Mouse (Mus musculus) CH12.LX (cell line): ENCODE results near the gene Primpol. TPM values are rescaled to one million over a fixed set of nuclear protein-coding genes. Genes with fewer than 3 reads are reported as not detected.

ENCODE experiments used
- DNase-seq: peaks from one replicate; pipeline ENCODE4 v3.0.0-alpha.2; 2013; ENCODE audit errors: extremely low read depth
- H3K27ac ChIP-seq: 2 replicates; pipeline ENCODE4 v1.5.1; 2012; ENCODE audit warnings: low read depth, mild to moderate bottlenecking, control low read depth, moderate library complexity; ENCODE audit not compliant: insufficient read depth
- H3K27me3 ChIP-seq: replicated peaks from 2 replicates; pipeline ENCODE3; 2012; ENCODE audit warnings: inconsistent platforms
- H3K36me3 ChIP-seq, 2 experiments: replicated peaks in 1 of 2; 2 replicates each; pipeline versions ENCODE3 to v1.6.1; 2012; ENCODE audit warnings: inconsistent platforms in 1 of 2, low read length in 1 of 2, mild to moderate bottlenecking in 1 of 2, mixed read lengths in 1 of 2, moderate library complexity in 1 of 2; ENCODE audit not compliant: control insufficient read depth in 1 of 2, insufficient read depth in 1 of 2
- H3K4me1 ChIP-seq, 2 experiments: 2 replicates each; pipeline ENCODE4 v1.6.1; 2012; ENCODE audit warnings: inconsistent platforms in 1 of 2, moderate library complexity in 1 of 2; ENCODE audit not compliant: insufficient read depth in 2 of 2, control insufficient read depth in 1 of 2
- H3K4me2 ChIP-seq: 2 replicates; pipeline ENCODE4 v1.6.1; 2012; ENCODE audit warnings: low read depth, mild to moderate bottlenecking, control low read depth; ENCODE audit not compliant: poor library complexity, insufficient read depth, severe bottlenecking
- H3K4me3 ChIP-seq, 3 experiments: fragments of 150-350 bp in 1 of 3; sonication (generic) in 1 of 3; replicated peaks in 1 of 3; 2 replicates each; pipeline versions ENCODE3 to v1.5.1; 2011 to 2012; ENCODE audit warnings: low read depth in 2 of 3, low read length in 2 of 3, mild to moderate bottlenecking in 2 of 3, moderate library complexity in 2 of 3, control low read depth in 1 of 3, improper control_type of control experiment in 1 of 3, inconsistent platforms in 1 of 3, mixed read lengths in 1 of 3; ENCODE audit not compliant: poor library complexity in 1 of 3
- H3K79me2 ChIP-seq: replicated peaks from 2 replicates; pipeline ENCODE4 v1.6.1; 2012; ENCODE audit warnings: mild to moderate bottlenecking, moderate library complexity; ENCODE audit not compliant: control insufficient read depth, poor library complexity, insufficient read depth, severe bottlenecking; ENCODE audit errors: extremely low read depth
- H3K9ac ChIP-seq: 2 replicates; pipeline ENCODE4 v1.6.1; 2012; ENCODE audit warnings: low read depth, mild to moderate bottlenecking, control low read depth, moderate library complexity; ENCODE audit not compliant: insufficient read depth
- H3K9me3 ChIP-seq: replicated peaks from 2 replicates; pipeline ENCODE3; 2012; ENCODE audit warnings: low read length, inconsistent platforms, mixed read lengths
- BHLHE40 ChIP-seq: IDR thresholded peaks from 2 replicates; pipeline ENCODE4 v1.6.1; 2011; ENCODE audit warnings: mild to moderate bottlenecking, low read depth, low read length, improper control_type of control experiment
- CHD1 ChIP-seq: IDR thresholded peaks from 2 replicates; pipeline ENCODE4 v1.6.1; 2012; ENCODE audit warnings: low read depth, low read length, improper control_type of control experiment, inconsistent platforms
- CHD2 ChIP-seq: IDR thresholded peaks from 2 replicates; pipeline ENCODE4 v1.6.1; 2011; ENCODE audit warnings: low read length, improper control_type of control experiment
- CTCF ChIP-seq, 2 experiments: IDR thresholded peaks in 1 of 2; conservative IDR thresholded peaks in 1 of 2; 2 replicates each; pipeline ENCODE4 v1.5.1; 2011 to 2012; ENCODE audit warnings: low read depth in 2 of 2, low read length in 2 of 2, improper control_type of control experiment in 1 of 2, inconsistent platforms in 1 of 2, mild to moderate bottlenecking in 1 of 2, moderate library complexity in 1 of 2
- E2F4 ChIP-seq: IDR thresholded peaks from 2 replicates; pipeline ENCODE4 v1.6.1; 2011; ENCODE audit warnings: low read depth, low read length, improper control_type of control experiment; ENCODE audit not compliant: insufficient replicate concordance
- ELF1 ChIP-seq: IDR thresholded peaks from 2 replicates; pipeline ENCODE4 v1.6.1; 2014; ENCODE audit warnings: low read depth, mild to moderate bottlenecking, inconsistent platforms, low read length, improper control_type of control experiment
- EP300 ChIP-seq: IDR thresholded peaks from 2 replicates; pipeline ENCODE4 v1.6.1; 2011; ENCODE audit warnings: low read length, improper control_type of control experiment
- ETS1 ChIP-seq: conservative IDR thresholded peaks from 2 replicates; pipeline ENCODE4 v1.6.1; 2012; ENCODE audit warnings: low read depth, mild to moderate bottlenecking, inconsistent platforms, low read length, improper control_type of control experiment, moderate library complexity
- GABPA ChIP-seq: IDR thresholded peaks from 2 replicates; pipeline ENCODE4 v1.6.1; 2012; ENCODE audit warnings: low read depth, low read length, improper control_type of control experiment, inconsistent platforms; ENCODE audit not compliant: insufficient replicate concordance
- HCFC1 ChIP-seq: IDR thresholded peaks from 2 replicates; pipeline ENCODE4 v1.6.1; 2012; ENCODE audit warnings: low read depth, mild to moderate bottlenecking, inconsistent platforms, low read length, improper control_type of control experiment
- IRF4 ChIP-seq: IDR thresholded peaks from 2 replicates; pipeline ENCODE4 v1.6.1; 2014; ENCODE audit warnings: low read depth, mild to moderate bottlenecking, inconsistent platforms, low read length, improper control_type of control experiment
- JUND ChIP-seq: conservative IDR thresholded peaks from 2 replicates; pipeline ENCODE4 v1.6.1; 2011; ENCODE audit warnings: low read depth, low read length, improper control_type of control experiment
- KAT2A ChIP-seq: IDR thresholded peaks from 2 replicates; pipeline ENCODE4 v1.6.1; 2012; ENCODE audit warnings: low read length, improper control_type of control experiment, inconsistent platforms; ENCODE audit not compliant: insufficient replicate concordance
- MAFK ChIP-seq: IDR thresholded peaks from 2 replicates; pipeline ENCODE4 v1.6.1; 2011; ENCODE audit warnings: low read length, improper control_type of control experiment; ENCODE audit not compliant: insufficient replicate concordance
- MAX ChIP-seq: IDR thresholded peaks from 2 replicates; pipeline ENCODE4 v1.6.1; 2011; ENCODE audit warnings: low read length, improper control_type of control experiment
- MEF2A ChIP-seq: IDR thresholded peaks from 2 replicates; pipeline ENCODE4 v1.6.1; 2014; ENCODE audit warnings: low read depth, mild to moderate bottlenecking, inconsistent platforms, low read length, improper control_type of control experiment, borderline replicate concordance
- MXI1 ChIP-seq: IDR thresholded peaks from 2 replicates; pipeline ENCODE4 v1.6.1; 2011; ENCODE audit warnings: mild to moderate bottlenecking, low read depth, low read length, improper control_type of control experiment
- MYC ChIP-seq: IDR thresholded peaks from 2 replicates; pipeline ENCODE4 v1.6.1; 2011; ENCODE audit warnings: low read depth, mild to moderate bottlenecking, improper control_type of control experiment, low read length
- NELFE ChIP-seq: IDR thresholded peaks from 2 replicates; pipeline ENCODE4 v1.6.1; 2011; ENCODE audit warnings: low read depth, low read length, improper control_type of control experiment
- POLR2A ChIP-seq: IDR thresholded peaks from 2 replicates; pipeline ENCODE4 v1.6.1; 2011; ENCODE audit warnings: low read depth, mild to moderate bottlenecking, improper control_type of control experiment, low read length
- POLR2AphosphoS2 ChIP-seq: IDR thresholded peaks from 2 replicates; pipeline ENCODE4 v1.6.1; 2011; ENCODE audit warnings: low read depth, low read length, improper control_type of control experiment
- RCOR1 ChIP-seq: conservative IDR thresholded peaks from 2 replicates; pipeline ENCODE4 v1.6.1; 2012; ENCODE audit warnings: low read depth, mild to moderate bottlenecking, inconsistent platforms, low read length, improper control_type of control experiment
- SIN3A ChIP-seq: IDR thresholded peaks from 2 replicates; pipeline ENCODE4 v1.6.1; 2012; ENCODE audit warnings: low read length, improper control_type of control experiment, inconsistent platforms
- SMC3 ChIP-seq: IDR thresholded peaks from 2 replicates; pipeline ENCODE4 v1.6.1; 2011; ENCODE audit warnings: low read depth, low read length, improper control_type of control experiment
- USF1 ChIP-seq: IDR thresholded peaks from 2 replicates; pipeline ENCODE4 v1.6.1; 2014; ENCODE audit warnings: low read depth, mild to moderate bottlenecking, inconsistent platforms, low read length, improper control_type of control experiment
- ZC3H11A ChIP-seq: IDR thresholded peaks from 2 replicates; pipeline ENCODE4 v1.6.1; 2012; ENCODE audit warnings: low read depth, mild to moderate bottlenecking, inconsistent platforms, low read length, improper control_type of control experiment
- ZKSCAN1 ChIP-seq: IDR thresholded peaks from 2 replicates; pipeline ENCODE4 v1.6.1; 2012; ENCODE audit warnings: low read depth, inconsistent platforms, low read length, improper control_type of control experiment, borderline replicate concordance
- ZMIZ1 ChIP-seq: IDR thresholded peaks from 2 replicates; pipeline ENCODE4 v1.6.1; 2012; ENCODE audit warnings: low read depth, mild to moderate bottlenecking, inconsistent platforms, low read length, improper control_type of control experiment
- ZNF384 ChIP-seq: IDR thresholded peaks from 2 replicates; pipeline ENCODE4 v1.6.1; 2012; ENCODE audit warnings: low read depth, low read length, improper control_type of control experiment, inconsistent platforms
- dilution Hi-C: fragments of 300-500 bp; cut with MboI; formaldehyde crosslinking; loops from 2 replicates; pipeline ENCODE4 v1.14.3; 2020; ENCODE audit warnings: low sequenced_read_pairs; ENCODE audit not compliant: extremely low pct_unique_long_range_greater_than_20kb, extremely low pct_ligation_motif_present
- in situ Hi-C: fragments of 300-500 bp; cut with MboI; formaldehyde crosslinking; loops from 3 replicates; pipeline ENCODE4 v1.14.3; 2019; ENCODE audit warnings: low sequenced_read_pairs, low pct_ligation_motif_present, low pct_unique_long_range_greater_than_20kb, mixed read lengths
- polyA plus RNA-seq: library from polyadenylated mRNA; unstranded; fragments of >175 nt; gene quantifications from 2 replicates; pipeline ENCODE4 v1.2.1, GENCODE M21; 2012; ENCODE audit warnings: low read depth; ENCODE audit not compliant: insufficient read length
- total RNA-seq, 2 experiments: library from RNA; depleted of rRNA; stranded (reverse); fragments of 300-350 nt in 1 of 2; fragments of >200 nt in 1 of 2; gene quantifications; 2 replicates each; pipeline ENCODE4 v1.2.3; 2012 to 2014

The Primpol gene
- total and polyA plus RNA-seq, 3 experiments, result 12.4 to 17.8 (median 15.3) TPM

GRCm38 (mm10) chr8:46597411-46597810 is 19.6 kb downstream of the Primpol start:
- DNase-seq, result no peak
- H3K27ac ChIP-seq, result no peak overlapping the region
- TF ChIP-seq CHD1 (no peak), CTCF (conservative IDR thresholded peaks at IDR 0.05 in 1 of 2, IDR thresholded peaks at IDR 0.05 in 1 of 2; ENCODE audit: low read depth in 2 of 2, low read length in 2 of 2) (no peak), POLR2A (no peak), MAFK (peak; percentile 74), ZNF384 (no peak), CHD2 (no peak)
- in situ Hi-C loops (no loop called here), dilution Hi-C loops (no loop called here)
- H3K9ac ChIP-seq, result no peak overlapping the region
- H3K9me3 ChIP-seq, result no peaks in the 10 kb centered on the region
- no peaks in the 10 kb centered on the region for H3K27me3 ChIP-seq
- peaks cover 18 to 59% of the 10 kb centered on the region in 2 experiments for H3K36me3 ChIP-seq
- no peak overlapping the region for H3K4me2 ChIP-seq
- H3K4me3 ChIP-seq, result no peak overlapping the region
- H3K79me2 ChIP-seq, result no peaks in the 10 kb centered on the region
- peaks cover 13 to 20% of the 10 kb centered on the region in 2 experiments for H3K4me1 ChIP-seq

- dilution Hi-C loops, result no loop called here
- Histone ChIP-seq H3K27ac (no peak overlapping the region), H3K36me3 (peaks cover 18 to 59% of the 10 kb centered on the region in 2 experiments)
Observed at GRCm38 (mm10) chr8:46596530-46596929, 20.5 kb downstream of the Primpol start.

DNA sequence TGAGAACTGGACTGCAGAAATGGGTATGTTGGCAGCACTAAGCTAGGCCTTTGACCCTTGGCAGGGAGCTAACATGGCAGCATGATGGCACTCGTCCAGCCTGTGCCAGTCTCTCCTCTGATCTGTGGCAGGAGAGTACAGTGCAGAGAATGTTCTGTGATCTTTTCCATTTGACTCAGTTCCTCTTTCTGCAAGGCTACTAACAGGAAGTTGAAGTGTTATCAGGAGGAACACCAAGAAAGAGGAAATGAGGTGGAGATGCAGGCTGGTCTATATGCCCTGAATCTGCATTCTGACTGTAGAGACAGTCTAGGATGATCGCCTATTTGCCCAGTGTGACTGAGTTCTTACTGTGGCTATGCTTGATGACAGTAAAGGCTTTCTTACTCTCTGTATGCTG is 21.4 kb downstream of the Primpol start:
- in situ Hi-C loops, result no loop called here
- Histone ChIP-seq H3K27me3 (no peaks in the 10 kb centered on the region), H3K9ac (no peak overlapping the region), H3K4me1 (peaks cover 13 to 20% of the 10 kb centered on the region in 2 experiments), H3K27ac (peak overlapping the region; percentile 45), H3K36me3 (peaks cover 21 to 57% of the 10 kb centered on the region in 2 experiments), H3K79me2 (no peaks in the 10 kb centered on the region), H3K4me3 (no peak overlapping the region), H3K4me2 (no peak overlapping the region), H3K9me3 (no peaks in the 10 kb centered on the region)
- peak; percentile 89 for DNase-seq
- dilution Hi-C loops, result no loop called here
- TF ChIP-seq KAT2A (no peak), BHLHE40 (peak; percentile 85), POLR2AphosphoS2 (no peak), MYC (no peak; the same call in 1 of the 2 replicates), GABPA (no peak), CHD2 (peak; percentile 47; the same call in 1 of the 2 replicates), ZNF384 (no peak), CTCF (conservative IDR thresholded peaks at IDR 0.05 in 1 of 2, IDR thresholded peaks at IDR 0.05 in 1 of 2; ENCODE audit: low read depth in 2 of 2, low read length in 2 of 2) (no peak), MEF2A (peak; percentile 64), ZC3H11A (no peak), ZMIZ1 (no peak), ELF1 (peak; percentile 81), E2F4 (no peak), SIN3A (0 out of 2 replicates have a peak, but pooled peaks have one; percentile 1), NELFE (no peak), POLR2A (peak; percentile 46; the same call in 1 of the 2 replicates), USF1 (no peak), RCOR1 (0 out of 2 replicates have a peak, but pooled peaks have one; percentile 21)

More at GRCm38 (mm10) chr8:46596530-46596929, 20.5 kb downstream of the Primpol start:
- H3K27me3 ChIP-seq, result no peaks in the 10 kb centered on the region
- no peak overlapping the region for H3K4me3 ChIP-seq
- no peak overlapping the region for H3K4me2 ChIP-seq
- H3K4me1 ChIP-seq, result peaks cover 13 to 20% of the 10 kb centered on the region in 2 experiments
- in situ Hi-C loops, result no loop called here
- no peaks in the 10 kb centered on the region for H3K79me2 ChIP-seq
- TF ChIP-seq ELF1 (no peak), CHD2 (no peak), IRF4 (no peak), MEF2A (no peak), SMC3 (no peak), RCOR1 (no peak), MAX (no peak), EP300 (no peak), CHD1 (no peak), ZKSCAN1 (no peak), JUND (no peak), GABPA (no peak), POLR2A (no peak), MXI1 (no peak), HCFC1 (no peak), ETS1 (no peak)
- H3K9me3 ChIP-seq, result no peaks in the 10 kb centered on the region
- no peak overlapping the region for H3K9ac ChIP-seq
- DNase-seq, result no peak
